30 mouse cellular contexts compared by ENCODE assay signal in genomic region chr11:19847910-19848309, GRCm38 (mm10).
DNase-seq lines count a peak whose midpoint lies in the region; ATAC-seq and TF ChIP-seq lines count a peak whose summit lies in the region.
"Had no signal": no experiment of that assay in that cellular context is flagged by ENCODE, and none has a peak within 500 bp of the region (broad histone marks: within the 10 kb centered on the region; RNA-seq: fewer than 3 reads in every experiment).

No protein-coding gene starts in this region.

- 96% methylated on average over 6 of the region's 6 CpGs for WGBS in forebrain, embryonic 11.5 days
- 93% methylated on average over 6 of the region's 6 CpGs for WGBS in hindbrain, embryonic 12.5 days

- DNase-seq in ES-CJ7 (ENCODE audit: low read depth, low spot score) (peak; percentile 95), WW6 (ENCODE audit: low read depth, low spot score) (peak; percentile 81)
- DNase-seq in adrenal gland, adult (ENCODE audit: inconsistent age in 2 of 2, low spot score in 1 of 2): no peak
- DNase-seq in forebrain, embryonic 11.5 days (ENCODE audit: low spot score): no peak
- DNase-seq: adrenal gland, adult 8-10 months; adrenal gland, postnatal 25 days; cerebellum, adult 11-12 months; cerebellum, adult 8-10 months; cerebellum, postnatal 10 days; cerebellum, postnatal 36 days; gastrocnemius, postnatal 10 days; heart, postnatal 10 days; heart, postnatal 36 days; kidney, adult 18-20 months had no signal

- H3ac ChIP-seq in C2C12 (ENCODE audit: control insufficient read depth, insufficient read length, low read depth) (no peak overlapping the region), myocyte (ENCODE audit: control insufficient read depth, insufficient read length) (no peak overlapping the region)

- no peak overlapping the region for H3K27ac ChIP-seq in forebrain, embryonic 11.5 days (ENCODE audit: low read depth, low read length)
- H3K27ac ChIP-seq in hindbrain, embryonic 12.5 days: no peak overlapping the region
- H3K27ac ChIP-seq: embryonic facial prominence, embryonic 12.5 days; embryonic facial prominence, embryonic 15.5 days; forebrain, embryonic 13.5 days; heart, embryonic 15.5 days; hindbrain, embryonic 10.5 days; hindbrain, embryonic 14.5 days; hindbrain, postnatal 0 days had no signal

- no peaks in the 10 kb centered on the region for H3K79me2 ChIP-seq in C2C12 (ENCODE audit: control insufficient read depth, insufficient read depth)
- no peaks in the 10 kb centered on the region for H3K79me2 ChIP-seq in myocyte (ENCODE audit: control insufficient read depth, insufficient read depth)

- H3K4me1 ChIP-seq in forebrain, embryonic 11.5 days (replicated peaks; ENCODE audit: control insufficient read depth, insufficient read depth, low read length): no peaks in the 10 kb centered on the region
- no peaks in the 10 kb centered on the region for H3K4me1 ChIP-seq in hindbrain, embryonic 12.5 days
- H3K4me1 ChIP-seq: forebrain, embryonic 13.5 days had no signal

- peak overlapping the region; percentile 67 for H3K4me2 ChIP-seq in myocyte (ENCODE audit: low read depth)
- H3K4me2 ChIP-seq in forebrain, embryonic 11.5 days (ENCODE audit: low read depth, low read length, severe bottlenecking): no peak overlapping the region
- H3K4me2 ChIP-seq in hindbrain, embryonic 12.5 days (replicated peaks): no peak overlapping the region
- H3K4me2 ChIP-seq: embryonic facial prominence, embryonic 12.5 days; embryonic facial prominence, embryonic 15.5 days; forebrain, embryonic 13.5 days; heart, embryonic 12.5 days; heart, embryonic 15.5 days; hindbrain, embryonic 14.5 days had no signal

- H3K9ac ChIP-seq in forebrain, embryonic 11.5 days (ENCODE audit: low read length): no peak overlapping the region
- H3K9ac ChIP-seq in hindbrain, embryonic 12.5 days: no peak overlapping the region
- H3K9ac ChIP-seq: embryonic facial prominence, embryonic 12.5 days; embryonic facial prominence, embryonic 15.5 days; forebrain, embryonic 13.5 days; heart, embryonic 12.5 days; heart, embryonic 15.5 days; hindbrain, embryonic 14.5 days had no signal

- TF ChIP-seq CTCF in C2C12 (IDR thresholded peaks at IDR 0.05; ENCODE audit: control insufficient read depth, insufficient read depth, insufficient read length): no peak

- no peak overlapping the region for H3K4me3 ChIP-seq in C2C12 (ENCODE audit: insufficient read depth, poor library complexity, severe bottlenecking)
- H3K4me3 ChIP-seq in myocyte: peak overlapping the region; percentile 7
- no peak overlapping the region for H3K4me3 ChIP-seq in forebrain, embryonic 11.5 days (ENCODE audit: low read depth, low read length)
- no peak overlapping the region for H3K4me3 ChIP-seq in hindbrain, embryonic 12.5 days
- H3K4me3 ChIP-seq: embryonic facial prominence, embryonic 12.5 days; embryonic facial prominence, embryonic 15.5 days; erythroblast, embryonic 14.5 days; forebrain, embryonic 13.5 days; heart, embryonic 12.5 days; heart, embryonic 15.5 days; hindbrain, embryonic 10.5 days had no signal

- H3K27me3 ChIP-seq in C2C12 (ENCODE audit: control insufficient read depth, insufficient read depth, insufficient read length) (no peaks in the 10 kb centered on the region), myocyte (ENCODE audit: control insufficient read depth, insufficient read depth, insufficient read length) (no peaks in the 10 kb centered on the region)
- no peaks in the 10 kb centered on the region for H3K27me3 ChIP-seq in forebrain, embryonic 11.5 days (ENCODE audit: control insufficient read depth, insufficient read depth, low read length)
- H3K27me3 ChIP-seq in hindbrain, embryonic 12.5 days: no peaks in the 10 kb centered on the region
- H3K27me3 ChIP-seq: CH12.LX; embryonic facial prominence, embryonic 12.5 days; embryonic facial prominence, embryonic 15.5 days; forebrain, embryonic 13.5 days; heart, embryonic 12.5 days; heart, embryonic 15.5 days had no signal

- TF ChIP-seq POLR2A in myocyte (IDR thresholded peaks at IDR 0.05; ENCODE audit: insufficient read length, low read depth): no peak

- no peaks in the 10 kb centered on the region for H3K9me3 ChIP-seq in forebrain, embryonic 11.5 days (ENCODE audit: control insufficient read depth, low read length)
- H3K9me3 ChIP-seq in hindbrain, embryonic 12.5 days (replicated peaks): no peaks in the 10 kb centered on the region
- H3K9me3 ChIP-seq: embryonic facial prominence, embryonic 12.5 days; embryonic facial prominence, embryonic 15.5 days; forebrain, embryonic 13.5 days; heart, embryonic 12.5 days; heart, embryonic 15.5 days; hindbrain, embryonic 10.5 days had no signal

- no peaks in the 10 kb centered on the region for H3K36me3 ChIP-seq in C2C12 (ENCODE audit: control insufficient read depth, insufficient read depth)
- H3K36me3 ChIP-seq in myocyte (ENCODE audit: control insufficient read depth, insufficient read depth): no peaks in the 10 kb centered on the region
- H3K36me3 ChIP-seq in forebrain, embryonic 11.5 days (ENCODE audit: control insufficient read depth, insufficient read depth, low read length): no peaks in the 10 kb centered on the region
- H3K36me3 ChIP-seq in hindbrain, embryonic 12.5 days: no peaks in the 10 kb centered on the region
- H3K36me3 ChIP-seq: embryonic facial prominence, embryonic 12.5 days; embryonic facial prominence, embryonic 15.5 days; heart, embryonic 12.5 days; heart, embryonic 15.5 days; hindbrain, embryonic 10.5 days had no signal

- no peak for ATAC-seq in forebrain, embryonic 11.5 days (replicated peaks; ENCODE audit: low FRiP score)
- no peak for ATAC-seq in hindbrain, embryonic 12.5 days (ENCODE audit: low FRiP score)
- ATAC-seq: forebrain, embryonic 13.5 days; forebrain, embryonic 16.5 days; hindbrain, postnatal 0 days; inflammation-experienced regulatory T-cells, adult 6 months; intestine, embryonic 16.5 days had no signal

- H3K79me3 ChIP-seq in C2C12 (ENCODE audit: low read depth): no peaks in the 10 kb centered on the region

TF ChIP-seq in C2C12, 6 proteins besides CTCF, POLR2A, EP300 and RAD21:
- TF ChIP-seq MAX (IDR thresholded peaks at IDR 0.05): no peak
- peak; percentile 71 for TF ChIP-seq USF1 (IDR thresholded peaks at IDR 0.05; ENCODE audit: low read depth)
- no peak for TF ChIP-seq CEBPB (IDR thresholded peaks at IDR 0.05; ENCODE audit: low read depth)

TF ChIP-seq in myocyte, 11 proteins besides CTCF, POLR2A, EP300 and RAD21:
- TF ChIP-seq USF1 (IDR thresholded peaks at IDR 0.05; ENCODE audit: low read depth) (peak; percentile 61), TCF12 (IDR thresholded peaks at IDR 0.05; ENCODE audit: insufficient read depth, poor library complexity, severe bottlenecking) (no peak)

Comparison
In these comparisons a context has a peak if more than half of its experiments do, and no peak if none do; other contexts are left out.
1. DNase-seq: peak in ES-CJ7 (single experiment) and WW6 (single experiment); none in adrenal gland, adult (0 of 2) and forebrain, embryonic 11.5 days (single experiment).